Mouse (Mus musculus): ENCODE results near the gene Hsd17b14. TPM values are rescaled to one million over a fixed set of nuclear protein-coding genes. Genes with fewer than 3 reads are reported as not detected.

Gene Hsd17b14
- polyA plus RNA-seq, 1 experiment from 2014 or later, result 0.83 TPM

DNA sequence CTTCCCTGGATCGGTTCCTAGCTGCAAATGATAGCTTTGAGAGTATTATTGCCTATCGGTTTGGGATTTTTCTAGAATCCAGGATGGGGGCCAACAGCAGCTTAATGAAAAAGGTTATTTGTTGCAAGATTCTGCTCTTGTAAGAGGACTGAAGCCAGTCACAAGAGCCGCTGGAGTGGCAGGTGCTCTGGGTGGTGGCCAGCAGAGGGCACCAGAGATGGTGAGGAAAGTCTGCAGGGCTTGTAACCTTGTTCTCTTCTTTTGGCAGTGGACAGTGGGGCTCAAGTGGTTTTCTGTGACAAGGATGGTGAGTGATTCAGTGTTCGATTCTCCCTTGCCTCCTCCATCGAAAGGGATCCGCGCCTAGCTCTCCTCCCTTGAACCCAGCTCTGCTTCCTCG, 1.1 kb downstream of the Hsd17b14 start:
- no peaks in the 10 kb centered on the region for H3K27me3 ChIP-seq
- H3K4me1 ChIP-seq, result 0 out of 2 replicates have a peak, but pooled peaks cover 5% of the 10 kb centered on the region
- 0 out of 2 replicates have a peak overlapping the region, but pooled peaks have one; percentile 32 for H3K9ac ChIP-seq
- H3K9me3 ChIP-seq, result no peaks in the 10 kb centered on the region
- H3K36me3 ChIP-seq, result no peaks in the 10 kb centered on the region
- H3K4me3 ChIP-seq, result no peak overlapping the region
- no peak for ATAC-seq (ENCODE audit: insufficient number of reproducible peaks, insufficient read depth, low FRiP score, low TSS enrichment, low read depth)
- H3K4me2 ChIP-seq, result no peak overlapping the region
- 29% methylated on average over 8 of the region's 8 CpGs for WGBS
- no peak overlapping the region for H3K27ac ChIP-seq

DNA sequence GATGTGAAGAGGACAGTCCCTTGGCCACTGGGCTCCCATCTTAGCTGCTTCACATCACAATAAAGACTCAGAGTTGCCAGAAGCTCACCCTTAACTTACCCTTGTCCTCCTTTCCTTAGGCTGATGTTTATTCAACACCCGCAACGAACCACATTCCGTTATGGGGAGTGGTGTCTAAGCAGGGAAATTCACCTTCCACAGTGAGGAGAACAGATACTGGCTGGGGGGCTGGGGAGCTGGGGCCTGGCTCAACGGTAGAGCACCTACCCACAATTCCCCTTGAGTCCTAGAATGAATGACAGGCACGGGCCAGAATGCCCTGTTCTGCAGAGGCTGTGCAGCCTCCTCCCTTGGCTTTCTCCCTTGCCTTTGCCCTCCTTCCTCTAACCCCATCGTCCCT, 4.2 kb downstream of the Hsd17b14 start:
- 59% methylated on average over 6 of the region's 6 CpGs for WGBS
- no peak overlapping the region for H3K4me3 ChIP-seq
- 0 out of 2 replicates have a peak overlapping the region, but pooled peaks have one; percentile 12 for H3K9ac ChIP-seq
- H3K4me1 ChIP-seq, result peaks cover 14% of the 10 kb centered on the region
- H3K4me2 ChIP-seq, result no peak overlapping the region
- no peaks in the 10 kb centered on the region for H3K36me3 ChIP-seq
- no peaks in the 10 kb centered on the region for H3K27me3 ChIP-seq
- ATAC-seq (ENCODE audit: insufficient number of reproducible peaks, insufficient read depth, low FRiP score, low TSS enrichment, low read depth), result no peak
- no peaks in the 10 kb centered on the region for H3K9me3 ChIP-seq
- no peak overlapping the region for H3K27ac ChIP-seq

- Histone ChIP-seq H3K4me2 (no peak overlapping the region), H3K9me3 (no peaks in the 10 kb centered on the region), H3K4me3 (no peak overlapping the region), H3K27ac (no peak overlapping the region), H3K27me3 (no peaks in the 10 kb centered on the region), H3K36me3 (no peaks in the 10 kb centered on the region), H3K9ac (no peak overlapping the region), H3K4me1 (peaks cover 14% of the 10 kb centered on the region)
- no peak for ATAC-seq (ENCODE audit: insufficient number of reproducible peaks, insufficient read depth, low FRiP score, low TSS enrichment, low read depth)
- WGBS, result 77% methylated on average over 7 of the region's 7 CpGs
These were observed 5.5 kb downstream of the Hsd17b14 start for GRCm38 (mm10) chr7:45560241-45560640.

DNA sequence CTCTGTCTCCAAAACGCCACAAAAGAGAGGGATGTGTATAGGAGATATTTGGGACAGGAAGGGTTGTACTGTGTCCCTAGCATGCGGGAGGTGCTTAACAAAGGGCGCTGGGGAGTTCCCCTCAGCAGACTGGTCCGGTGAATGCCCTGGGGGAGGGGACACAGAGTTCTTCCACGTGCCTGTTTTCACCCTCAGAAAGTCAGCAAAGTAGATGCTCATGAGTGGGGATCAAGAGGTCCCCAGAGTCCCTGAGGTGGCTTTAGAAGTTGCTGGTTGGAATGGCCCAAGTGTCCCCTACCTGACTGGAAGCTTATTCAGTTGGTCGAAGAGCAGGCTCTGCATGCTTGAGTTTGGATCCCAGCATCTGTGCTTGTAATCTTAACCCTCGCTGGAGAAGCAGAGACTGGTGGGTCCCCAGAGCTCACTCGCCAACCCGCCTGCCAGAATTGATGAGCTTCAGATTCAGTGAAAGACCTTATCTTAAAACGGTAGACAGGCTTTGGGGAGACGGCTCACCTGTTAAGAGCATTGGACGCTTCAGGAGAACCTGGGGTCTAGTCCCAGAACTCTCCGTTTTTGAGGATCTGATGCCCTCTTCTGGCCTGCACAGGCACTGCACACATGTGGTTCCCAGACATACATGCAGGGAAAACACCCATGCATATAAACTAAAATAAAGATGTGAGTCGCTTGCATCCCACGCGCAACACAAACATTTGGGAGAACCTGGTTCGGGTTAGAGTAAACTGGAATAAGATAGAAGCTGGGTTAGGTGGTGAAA, 6.3 kb downstream of the Hsd17b14 start:
- peaks cover 13% of the 10 kb centered on the region for H3K4me1 ChIP-seq
- 0 out of 2 replicates have a peak overlapping the region, but pooled peaks have one; percentile 46 for H3K9ac ChIP-seq
- H3K4me3 ChIP-seq, result no peak overlapping the region
- 19% methylated on average over 17 of the region's 17 CpGs for WGBS
- no peaks in the 10 kb centered on the region for H3K36me3 ChIP-seq
- H3K9me3 ChIP-seq, result no peaks in the 10 kb centered on the region
- no peak for ATAC-seq (ENCODE audit: insufficient number of reproducible peaks, insufficient read depth, low FRiP score, low TSS enrichment, low read depth)
- peak overlapping the region; percentile 33 for H3K4me2 ChIP-seq
- no peaks in the 10 kb centered on the region for H3K27me3 ChIP-seq
- H3K27ac ChIP-seq, result no peak overlapping the region

- Histone ChIP-seq H3K27ac (0 out of 2 replicates have a peak overlapping the region, but pooled peaks have one; percentile 18), H3K9me3 (no peaks in the 10 kb centered on the region), H3K27me3 (no peaks in the 10 kb centered on the region), H3K4me3 (no peak overlapping the region), H3K4me1 (peaks cover 11% of the 10 kb centered on the region), H3K9ac (peak overlapping the region; percentile 46; the same call in 1 of the 2 replicates), H3K4me2 (peak overlapping the region; percentile 33), H3K36me3 (no peaks in the 10 kb centered on the region)
- ATAC-seq (ENCODE audit: insufficient number of reproducible peaks, insufficient read depth, low FRiP score, low TSS enrichment, low read depth), result 0 out of 2 replicates have a peak, but pooled peaks have one; percentile 21
- 44% methylated on average over 12 of the region's 12 CpGs for WGBS
These were observed 7.2 kb downstream of the Hsd17b14 start for GRCm38 (mm10) chr7:45561624-45562520.

DNA sequence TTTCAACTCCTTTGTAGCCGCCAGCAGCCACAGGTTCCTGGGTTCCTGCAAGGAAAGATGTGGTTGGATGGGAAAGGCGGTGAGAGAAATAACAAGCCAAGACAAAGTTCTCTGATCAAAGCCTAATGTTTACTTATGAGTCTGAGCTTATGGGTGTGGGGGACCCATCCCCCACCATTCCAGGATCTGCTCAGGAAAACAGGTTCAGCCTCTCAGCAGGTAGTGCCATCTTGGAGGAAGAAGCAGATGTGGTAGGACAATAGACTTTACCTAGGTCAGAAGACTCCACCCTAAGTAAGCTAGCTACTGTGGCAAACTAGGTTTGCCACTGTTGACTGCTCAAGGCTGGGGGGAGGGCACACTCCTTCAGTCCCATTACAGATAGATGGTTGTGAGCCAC, 10.1 kb downstream of the Hsd17b14 start:
- Histone ChIP-seq H3K27ac (no peak overlapping the region), H3K4me3 (no peak overlapping the region), H3K9me3 (no peaks in the 10 kb centered on the region), H3K27me3 (no peaks in the 10 kb centered on the region), H3K36me3 (no peaks in the 10 kb centered on the region), H3K4me2 (no peak overlapping the region), H3K9ac (no peak overlapping the region), H3K4me1 (peaks cover 22% of the 10 kb centered on the region)
- no peak for ATAC-seq (ENCODE audit: insufficient number of reproducible peaks, insufficient read depth, low FRiP score, low TSS enrichment, low read depth)
- 74% methylated on average over 2 of the region's 2 CpGs for WGBS

DNA sequence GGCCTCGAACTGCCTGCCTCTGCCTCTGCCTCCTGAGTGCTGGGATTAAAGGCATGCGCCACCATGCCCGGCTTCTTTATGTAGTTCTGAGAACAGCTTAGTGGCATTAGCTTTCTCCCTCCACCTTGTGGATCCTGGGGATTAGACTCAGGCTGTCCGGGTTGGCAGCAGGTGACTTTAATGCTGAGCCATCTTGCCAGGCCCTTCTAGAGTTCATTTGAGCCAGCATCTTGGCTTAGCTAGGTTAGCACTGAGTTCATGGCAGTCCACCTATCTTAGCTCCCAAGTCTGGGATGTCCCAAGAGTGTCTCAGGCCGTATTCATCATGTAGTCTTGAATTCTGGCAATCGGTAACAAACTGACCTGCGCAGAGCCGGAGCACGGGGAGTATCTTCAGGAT, 10.8 kb downstream of the Hsd17b14 start:
- no peak overlapping the region for H3K4me2 ChIP-seq
- no peaks in the 10 kb centered on the region for H3K9me3 ChIP-seq
- 86% methylated on average over 9 of the region's 9 CpGs for WGBS
- peaks cover 25% of the 10 kb centered on the region for H3K4me1 ChIP-seq
- no peak overlapping the region for H3K9ac ChIP-seq
- H3K4me3 ChIP-seq, result no peak overlapping the region
- H3K27ac ChIP-seq, result no peak overlapping the region
- ATAC-seq (ENCODE audit: insufficient number of reproducible peaks, insufficient read depth, low FRiP score, low TSS enrichment, low read depth), result no peak
- H3K27me3 ChIP-seq, result no peaks in the 10 kb centered on the region
- no peaks in the 10 kb centered on the region for H3K36me3 ChIP-seq

DNA sequence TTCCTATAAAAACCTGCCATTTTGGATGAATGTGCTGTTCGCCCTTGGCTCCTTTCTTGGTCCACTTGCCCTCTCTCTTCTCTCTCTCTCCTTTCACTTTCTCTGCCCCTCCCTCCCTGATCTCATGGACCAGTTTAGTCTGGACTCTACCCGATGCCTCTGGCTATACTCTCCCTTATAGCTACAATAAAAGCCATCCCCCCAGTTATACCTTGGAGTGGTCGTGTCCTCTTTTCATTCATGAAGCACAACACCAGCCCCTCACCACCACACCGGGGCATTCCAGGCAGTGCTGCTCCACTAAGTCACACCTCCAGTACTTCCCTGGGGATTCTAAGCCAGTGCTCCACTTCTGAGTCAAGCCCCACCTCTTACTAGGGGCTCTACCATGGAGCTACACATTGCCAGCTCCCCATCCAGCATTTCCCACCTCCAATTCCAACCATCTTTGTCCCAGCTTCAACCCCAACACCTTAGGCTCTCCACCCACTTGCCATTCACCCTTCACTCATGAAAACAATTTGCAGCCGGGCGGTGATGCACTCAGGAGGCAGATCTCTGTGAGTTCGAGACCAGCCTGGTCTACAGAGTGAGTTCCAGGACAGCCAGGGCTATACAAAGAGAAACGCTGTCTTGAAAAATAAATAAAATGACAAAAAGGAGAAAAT, 12.6 kb downstream of the Hsd17b14 start:
- Histone ChIP-seq H3K27me3 (no peaks in the 10 kb centered on the region), H3K27ac (peak overlapping the region; percentile 78; the same call in 1 of the 2 replicates), H3K4me3 (no peak overlapping the region), H3K36me3 (no peaks in the 10 kb centered on the region), H3K4me2 (peak overlapping the region; percentile 64), H3K4me1 (peaks cover 28% of the 10 kb centered on the region), H3K9ac (0 out of 2 replicates have a peak overlapping the region, but pooled peaks have one; percentile 32), H3K9me3 (no peaks in the 10 kb centered on the region)
- ATAC-seq (ENCODE audit: insufficient number of reproducible peaks, insufficient read depth, low FRiP score, low TSS enrichment, low read depth), result no peak
- WGBS, result 68% methylated on average over 8 of the region's 8 CpGs

GRCm38 (mm10) chr7:45567780-45568516, 13.3 kb downstream of the Hsd17b14 start:
- peak overlapping the region; percentile 65 for H3K9ac ChIP-seq
- peak overlapping the region; percentile 64 for H3K4me2 ChIP-seq
- H3K27ac ChIP-seq, result peak overlapping the region; percentile 78
- ATAC-seq (ENCODE audit: insufficient number of reproducible peaks, insufficient read depth, low FRiP score, low TSS enrichment, low read depth), result peak; percentile 94
- WGBS, result under 1% methylated on average over 24 of the region's 24 CpGs
- H3K4me1 ChIP-seq, result peaks cover 28% of the 10 kb centered on the region
- no peaks in the 10 kb centered on the region for H3K27me3 ChIP-seq
- peak overlapping the region; percentile 41 for H3K4me3 ChIP-seq
- no peaks in the 10 kb centered on the region for H3K36me3 ChIP-seq
- no peaks in the 10 kb centered on the region for H3K9me3 ChIP-seq

GRCm38 (mm10) chr7:45568601-45569473, 14.1 kb downstream of the Hsd17b14 start:
- no peaks in the 10 kb centered on the region for H3K9me3 ChIP-seq
- 80% methylated on average over 10 of the region's 10 CpGs for WGBS
- H3K27ac ChIP-seq, result peak overlapping the region; percentile 78
- H3K4me2 ChIP-seq, result peak overlapping the region; percentile 64
- no peaks in the 10 kb centered on the region for H3K27me3 ChIP-seq
- H3K4me3 ChIP-seq, result peak overlapping the region; percentile 41
- peaks cover 28% of the 10 kb centered on the region for H3K4me1 ChIP-seq
- H3K9ac ChIP-seq, result 0 out of 2 replicates have a peak overlapping the region, but pooled peaks have one; percentile 65
- no peak for ATAC-seq (ENCODE audit: insufficient number of reproducible peaks, insufficient read depth, low FRiP score, low TSS enrichment, low read depth)
- peaks cover 3% of the 10 kb centered on the region; the same call in 1 of the 2 replicates for H3K36me3 ChIP-seq
